Mouse (Mus musculus): ENCODE measurements around the gene Eif2s3x. TPM values are rescaled to one million over a fixed set of nuclear protein-coding genes. Genes with fewer than 3 reads are reported as not detected.
"Not testable (repeated sequence)": the region's sequence is repeated elsewhere in the genome, so short reads cannot be mapped to it uniquely, and the experiment has no call there.

Gene Eif2s3x
- total and polyA plus RNA-seq, 3 experiments: 32.1 to 153 (median 102) TPM

DNA sequence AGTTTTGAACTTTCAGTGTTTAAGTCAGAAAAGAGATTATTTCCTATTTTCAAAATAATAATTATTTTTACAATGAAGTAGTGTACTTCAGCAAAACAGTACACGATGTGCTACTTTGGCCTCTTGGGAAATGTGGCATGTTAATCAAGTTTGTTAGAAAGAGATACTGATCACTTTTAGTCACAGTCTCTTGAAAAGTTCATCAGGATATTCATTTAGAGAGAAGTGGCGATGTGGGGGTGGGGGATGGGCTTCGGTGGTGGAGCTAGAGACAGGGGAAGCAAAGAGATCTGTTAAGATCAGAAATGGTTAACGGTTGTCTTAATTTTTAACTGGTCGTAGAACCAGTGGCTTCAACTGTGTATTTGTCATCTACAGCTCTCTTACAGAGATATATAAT, 20.8 kb upstream of the Eif2s3x start:
- Histone ChIP-seq H3K9ac (ENCODE audit: low read depth, low read length) (no peak overlapping the region), H3K27ac (no peak overlapping the region), H3K36me3 (ENCODE audit: control insufficient read depth, insufficient read depth, low read length) (no peaks in the 10 kb centered on the region), H3K4me1 (ENCODE audit: control insufficient read depth, insufficient read depth, low read length) (no peaks in the 10 kb centered on the region; the same call in 1 of the 2 replicates), H3K79me2 (replicated peaks; ENCODE audit: control insufficient read depth, insufficient read depth, low read length) (no peaks in the 10 kb centered on the region), H3K4me3 (no peak overlapping the region), H3K27me3 (ENCODE audit: control insufficient read depth, insufficient read depth, low read length) (no peaks in the 10 kb centered on the region)
- 35% methylated on average over 5 of the region's 5 CpGs for WGBS
- intact Hi-C loops (cut with DNase I): loop anchor here (5.0 to 10.0 kb wide), 2 partner anchors 111 to 311 kb away; partner anchors contain the start of genes Maged1 and Zfx
- TF ChIP-seq CTCF (IDR thresholded peaks at IDR 0.05) (no peak), EP300 (IDR thresholded peaks at IDR 0.05; ENCODE audit: insufficient read depth, low read depth, low read length) (no peak), POLR2A (IDR thresholded peaks at IDR 0.05; ENCODE audit: insufficient read depth, low read depth, low read length) (no peak)
- DNase-seq: no peak

DNA sequence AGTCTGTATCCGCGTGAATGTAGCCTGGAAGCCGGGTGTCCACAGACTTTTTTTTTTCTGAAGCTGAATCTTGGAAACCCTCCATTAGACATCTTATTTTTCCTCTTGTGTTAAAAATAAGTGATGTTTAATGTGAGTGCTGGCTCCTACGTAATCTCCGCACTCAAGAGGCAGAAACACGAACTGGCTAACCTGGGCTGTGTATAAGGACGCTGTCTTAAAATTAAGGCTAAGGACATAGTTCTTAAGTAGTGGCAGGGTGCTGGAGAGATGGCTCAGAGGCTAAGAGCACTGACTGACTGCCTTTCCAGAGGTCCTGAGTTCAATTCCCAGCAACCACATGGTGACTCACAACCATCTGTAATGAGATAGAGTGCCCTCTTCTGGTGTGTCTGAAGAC, 722 bp upstream of the Eif2s3x start:
- Histone ChIP-seq H3K79me2 (replicated peaks; ENCODE audit: control insufficient read depth, insufficient read depth, low read length) (no peaks in the 10 kb centered on the region), H3K27me3 (ENCODE audit: control insufficient read depth, insufficient read depth, low read length) (no peaks in the 10 kb centered on the region), H3K27ac (peak overlapping the region; percentile 99), H3K4me3 (peak overlapping the region; percentile 79), H3K4me1 (ENCODE audit: control insufficient read depth, insufficient read depth, low read length) (no peaks in the 10 kb centered on the region), H3K36me3 (ENCODE audit: control insufficient read depth, insufficient read depth, low read length) (no peaks in the 10 kb centered on the region), H3K9ac (ENCODE audit: low read depth, low read length) (no peak overlapping the region)
- WGBS: 6% methylated on average over 7 of the region's 7 CpGs
- TF ChIP-seq EP300 (IDR thresholded peaks at IDR 0.05; ENCODE audit: insufficient read depth, low read depth, low read length) (no peak), CTCF (IDR thresholded peaks at IDR 0.05) (no peak), POLR2A (IDR thresholded peaks at IDR 0.05; ENCODE audit: insufficient read depth, low read depth, low read length) (no peak)
- DNase-seq: peak in 1 of 2 experiments; percentile 19
- intact Hi-C loops (cut with DNase I): loop anchor here (1.0 to 2.0 kb wide), 3 partner anchors 15 to 35 kb away; partner anchors contain the start of gene Klhl15

DNA sequence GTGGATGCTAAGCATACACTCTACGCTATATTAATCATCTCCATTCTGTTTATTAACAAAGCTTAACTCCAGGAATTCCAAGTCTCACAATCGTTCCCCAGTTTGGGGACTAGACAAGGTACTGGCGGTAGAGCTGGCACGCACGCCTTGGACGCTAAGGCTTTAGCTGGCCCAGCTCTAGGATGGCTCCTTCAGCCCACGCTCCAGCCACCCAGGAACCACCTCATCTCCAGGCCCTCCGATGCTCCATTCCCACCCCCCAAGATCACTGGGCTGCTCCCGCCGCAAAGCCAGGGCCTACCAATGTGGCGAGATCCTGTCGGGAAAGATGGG, 432 bp downstream of the Eif2s3x start:
- Histone ChIP-seq H3K79me2 (replicated peaks; ENCODE audit: control insufficient read depth, insufficient read depth, low read length) (no peaks in the 10 kb centered on the region), H3K9ac (ENCODE audit: low read depth, low read length) (peak overlapping the region; percentile 95), H3K36me3 (ENCODE audit: control insufficient read depth, insufficient read depth, low read length) (no peaks in the 10 kb centered on the region), H3K27ac (peak overlapping the region; percentile 99), H3K27me3 (ENCODE audit: control insufficient read depth, insufficient read depth, low read length) (no peaks in the 10 kb centered on the region), H3K4me1 (ENCODE audit: control insufficient read depth, insufficient read depth, low read length) (no peaks in the 10 kb centered on the region), H3K4me3 (peak overlapping the region; percentile 79)
- WGBS: under 1% methylated on average over 12 of the region's 12 CpGs
- no peak for TF ChIP-seq CTCF (IDR thresholded peaks at IDR 0.05)
- no peak for TF ChIP-seq POLR2A (IDR thresholded peaks at IDR 0.05; ENCODE audit: insufficient read depth, low read depth, low read length)
- no peak for TF ChIP-seq EP300 (IDR thresholded peaks at IDR 0.05; ENCODE audit: insufficient read depth, low read depth, low read length)
- intact Hi-C loops (cut with DNase I): loop anchor here (2.0 kb wide), 1 partner anchor 13 kb away; no protein-coding TSS in a partner anchor
- no peak for DNase-seq

DNA sequence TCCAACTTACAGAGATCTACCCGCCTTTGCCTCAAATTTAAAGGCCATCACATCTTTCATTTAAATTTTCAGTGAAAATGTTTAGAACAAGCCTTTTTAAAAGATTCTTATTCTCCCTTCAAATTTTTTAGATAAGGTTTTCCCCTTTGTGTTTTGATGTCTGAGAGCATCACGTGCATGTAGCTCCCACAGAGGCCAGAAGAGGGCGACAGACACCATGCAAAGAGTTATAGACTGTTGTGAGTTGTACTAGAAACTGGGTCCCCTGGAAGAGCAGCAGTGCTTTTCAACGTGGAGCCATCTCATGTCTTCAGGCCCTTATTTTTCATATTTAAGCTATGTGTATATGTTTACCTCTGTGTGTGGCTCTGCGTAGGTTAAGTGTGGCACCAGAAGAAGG, 14.9 kb downstream of the Eif2s3x start:
- no peaks in the 10 kb centered on the region for H3K79me2 ChIP-seq (replicated peaks; ENCODE audit: control insufficient read depth, insufficient read depth, low read length)
- no peak overlapping the region for H3K4me3 ChIP-seq
- TF ChIP-seq POLR2A (IDR thresholded peaks at IDR 0.05; ENCODE audit: insufficient read depth, low read depth, low read length) (no peak), CTCF (IDR thresholded peaks at IDR 0.05) (peak; percentile 94), EP300 (IDR thresholded peaks at IDR 0.05; ENCODE audit: insufficient read depth, low read depth, low read length) (no peak)
- no peaks in the 10 kb centered on the region for H3K4me1 ChIP-seq (ENCODE audit: control insufficient read depth, insufficient read depth, low read length)
- H3K27ac ChIP-seq: no peak overlapping the region
- H3K27me3 ChIP-seq (ENCODE audit: control insufficient read depth, insufficient read depth, low read length): no peaks in the 10 kb centered on the region
- intact Hi-C loops (cut with DNase I): loop anchor here (2.0 kb wide), 1 partner anchor 15 kb away; the partner anchor contains the start of gene Eif2s3x
- no peaks in the 10 kb centered on the region for H3K36me3 ChIP-seq (ENCODE audit: control insufficient read depth, insufficient read depth, low read length)
- 84% methylated on average over 5 of the region's 5 CpGs for WGBS
- H3K9ac ChIP-seq (ENCODE audit: low read depth, low read length): no peak overlapping the region
- DNase-seq: peak in 1 of 2 experiments; percentile 76

DNA sequence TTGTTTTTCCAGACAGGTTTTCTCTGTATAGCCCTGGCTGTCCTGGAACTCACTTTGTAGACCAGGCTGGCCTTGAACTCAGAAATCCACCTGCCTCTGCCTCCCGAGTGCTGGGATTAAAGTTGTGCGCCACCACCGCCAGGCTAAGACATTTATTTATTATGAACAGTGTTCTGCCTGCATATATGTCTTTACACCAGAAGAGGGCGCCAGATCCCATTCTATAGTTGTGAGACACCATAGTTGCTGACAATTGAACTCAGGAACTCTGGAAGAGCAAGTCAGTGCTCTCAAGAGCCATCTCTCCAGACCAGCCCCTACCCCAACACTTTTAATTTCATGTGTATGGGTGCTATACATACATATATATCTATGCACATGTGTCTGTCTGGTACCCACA, 18.8 kb downstream of the Eif2s3x start:
- WGBS: 64% methylated on average over 4 of the region's 4 CpGs
- H3K4me3 ChIP-seq; DNase-seq; H3K4me1 ChIP-seq (ENCODE audit: control insufficient read depth, insufficient read depth, low read length); H3K79me2 ChIP-seq (replicated peaks; ENCODE audit: control insufficient read depth, insufficient read depth, low read length); H3K27me3 ChIP-seq (ENCODE audit: control insufficient read depth, insufficient read depth, low read length); H3K27ac ChIP-seq; H3K9ac ChIP-seq (ENCODE audit: low read depth, low read length); H3K36me3 ChIP-seq (ENCODE audit: control insufficient read depth, insufficient read depth, low read length); intact Hi-C loops (cut with DNase I): not testable (repeated sequence)
- TF ChIP-seq CTCF (IDR thresholded peaks at IDR 0.05): peak; percentile 75

DNA sequence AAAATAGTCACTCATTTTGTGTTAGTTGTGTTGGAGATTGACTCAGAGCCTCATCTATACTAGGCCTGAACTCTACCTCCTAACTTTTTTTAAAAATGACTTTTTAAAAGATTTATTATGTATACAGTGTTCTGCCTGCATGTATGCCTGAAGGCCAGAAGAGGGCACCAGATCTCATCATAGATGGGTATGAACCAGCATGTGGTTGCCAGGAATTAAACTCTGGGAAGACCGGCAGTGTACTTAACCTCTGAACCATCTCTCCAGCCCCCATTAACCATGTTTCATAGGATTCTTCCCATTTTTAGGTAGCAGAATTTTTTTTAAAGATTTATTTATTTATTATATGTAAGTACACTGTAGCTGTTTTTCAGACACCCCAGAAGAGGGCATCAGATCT, 27.5 kb downstream of the Eif2s3x start:
- Histone ChIP-seq H3K4me3 (no peak overlapping the region), H3K9ac (ENCODE audit: low read depth, low read length) (no peak overlapping the region), H3K27ac (no peak overlapping the region), H3K79me2 (replicated peaks; ENCODE audit: control insufficient read depth, insufficient read depth, low read length) (no peaks in the 10 kb centered on the region), H3K27me3 (ENCODE audit: control insufficient read depth, insufficient read depth, low read length) (no peaks in the 10 kb centered on the region), H3K36me3 (ENCODE audit: control insufficient read depth, insufficient read depth, low read length) (no peaks in the 10 kb centered on the region), H3K4me1 (ENCODE audit: control insufficient read depth, insufficient read depth, low read length) (no peaks in the 10 kb centered on the region)
- no peak for TF ChIP-seq EP300 (IDR thresholded peaks at IDR 0.05; ENCODE audit: insufficient read depth, low read depth, low read length)
- TF ChIP-seq CTCF (IDR thresholded peaks at IDR 0.05): peak; percentile 74
- intact Hi-C loops (cut with DNase I): no loop called here
- no peak for DNase-seq
- 28% methylated on average over 1 of the region's 1 CpGs for WGBS
